Mouse (Mus musculus) bone marrow, adult 2 months (tissue): ENCODE measurements around the gene Fgf10.

Experiments
- CTCF ChIP-seq: fragments of 200-500 bp; IDR thresholded peaks from 2 replicates; pipeline ENCODE4 v1.5.1; 2011; ENCODE audit warnings: low read length, control low read depth; ENCODE audit not compliant: control insufficient read depth, insufficient read depth
- POLR2A ChIP-seq: fragments of 200-500 bp; IDR thresholded peaks from 2 replicates; pipeline ENCODE4 v1.6.1; 2011; ENCODE audit warnings: low read depth, mild to moderate bottlenecking, control low read depth, low read length, borderline replicate concordance; ENCODE audit not compliant: control insufficient read depth

- no peak for TF ChIP-seq CTCF
- TF ChIP-seq POLR2A, result no peak
These were observed 26.5 kb upstream of the Fgf10 start for GRCm38 (mm10) chr13:118643138-118643537.
